Mouse (Mus musculus) Muller cell, postnatal 12 days (primary cell): ENCODE data around the gene Tbx19.

Experiments
- DNase-seq: peaks from one replicate; pipeline ENCODE4 v3.0.0-alpha.2; 2015; ENCODE audit errors: inconsistent ontology term

The Tbx19 gene

GRCm38 (mm10) chr1:165160723-165161405, at the start of gene Tbx19:
Gene Tbx19 (minus strand): TSS chr1:165160773.
- no peak for DNase-seq

- DNase-seq = no peak
Measured at GRCm38 (mm10) chr1:165205591-165205990, 45.0 kb upstream of the Tbx19 start.

- no peak for DNase-seq
Measured at GRCm38 (mm10) chr1:165203488-165204035, 43.0 kb upstream of the Tbx19 start.

- DNase-seq = no peak
Measured at GRCm38 (mm10) chr1:165201445-165202012, 41.0 kb upstream of the Tbx19 start.

GRCm38 (mm10) chr1:165200748-165201147, 40.2 kb upstream of the Tbx19 start:
- no peak for DNase-seq

- DNase-seq = no peak
Measured at GRCm38 (mm10) chr1:165199639-165200038, 39.1 kb upstream of the Tbx19 start.

GRCm38 (mm10) chr1:165198951-165199350, 38.4 kb upstream of the Tbx19 start:
- DNase-seq = no peak

GRCm38 (mm10) chr1:165197875-165198274, 37.3 kb upstream of the Tbx19 start:
- no peak for DNase-seq

- DNase-seq = no peak
Measured at GRCm38 (mm10) chr1:165195396-165195960, 34.9 kb upstream of the Tbx19 start.

GRCm38 (mm10) chr1:165194662-165195013, 34.1 kb upstream of the Tbx19 start:
- DNase-seq = no peak

- peak; percentile 94 for DNase-seq
Measured at GRCm38 (mm10) chr1:165193880-165194661, 33.5 kb upstream of the Tbx19 start, which contains the start of gene Sft2d2. Gene Sft2d2 (minus strand): TSS chr1:165194438.

GRCm38 (mm10) chr1:165193426-165193825, 32.9 kb upstream of the Tbx19 start:
- DNase-seq = no peak

GRCm38 (mm10) chr1:165192714-165193264, 32.2 kb upstream of the Tbx19 start:
- DNase-seq = no peak

GRCm38 (mm10) chr1:165192102-165192501, 31.5 kb upstream of the Tbx19 start:
- DNase-seq = no peak

- DNase-seq = no peak
Measured at GRCm38 (mm10) chr1:165191611-165192010, 31.0 kb upstream of the Tbx19 start.

GRCm38 (mm10) chr1:165190571-165191273, 30.1 kb upstream of the Tbx19 start:
- no peak for DNase-seq

GRCm38 (mm10) chr1:165190068-165190467, 29.5 kb upstream of the Tbx19 start:
- no peak for DNase-seq

- no peak for DNase-seq
Measured at GRCm38 (mm10) chr1:165188806-165189580, 28.4 kb upstream of the Tbx19 start.

- no peak for DNase-seq
Measured at GRCm38 (mm10) chr1:165187357-165187756, 26.8 kb upstream of the Tbx19 start.

GRCm38 (mm10) chr1:165186491-165186890, 25.9 kb upstream of the Tbx19 start:
- no peak for DNase-seq
